In genomic region chr9:120709146-120709655, GRCm38 (mm10) we compare ENCODE assay signal across 11 mouse cellular contexts.
DNase-seq lines count a peak whose midpoint lies in the region; ATAC-seq and TF ChIP-seq lines count a peak whose summit lies in the region.
"Had no signal": no experiment of that assay in that cellular context is flagged by ENCODE, and none has a peak within 500 bp of the region (broad histone marks: within the 10 kb centered on the region; RNA-seq: fewer than 3 reads in every experiment).

No protein-coding gene starts in this region.

- no peaks in the 10 kb centered on the region for H3K9me3 ChIP-seq in heart, embryonic 11.5 days (replicated peaks; ENCODE audit: control insufficient read depth, low read length)
- H3K9me3 ChIP-seq in forebrain, embryonic 10.5 days, result peaks cover 13% of the 10 kb centered on the region; the same call in 1 of the 2 replicates
- H3K9me3 ChIP-seq in limb, embryonic 15.5 days, result no peaks in the 10 kb centered on the region

- no peak for DNase-seq in heart, postnatal 25 days (ENCODE audit: low spot score)
- DNase-seq in forebrain, embryonic 10.5 days (ENCODE audit: extremely low spot score, low spot score), result no peak
- no peak for DNase-seq in cerebellum, adult 11-12 months
- DNase-seq in cerebellum, postnatal 10 days, result no peak
- DNase-seq: adrenal gland, postnatal 14 days; kidney, postnatal 14 days had no signal

- H3K4me3 ChIP-seq in heart, embryonic 11.5 days (ENCODE audit: low read depth, low read length), result no peak overlapping the region
- H3K4me3 ChIP-seq in C2C12 (ENCODE audit: insufficient read depth, poor library complexity, severe bottlenecking), result no peak overlapping the region
- H3K4me3 ChIP-seq in forebrain, embryonic 10.5 days, result peak overlapping the region; percentile 27
- no peak overlapping the region for H3K4me3 ChIP-seq in limb, embryonic 15.5 days

- no peak overlapping the region for H3K27ac ChIP-seq in heart, embryonic 11.5 days (ENCODE audit: low read depth, low read length)
- H3K27ac ChIP-seq in forebrain, embryonic 10.5 days, result peak overlapping the region; percentile 86
- H3K27ac ChIP-seq in limb, embryonic 15.5 days, result 0 out of 2 replicates have a peak overlapping the region, but pooled peaks have one; percentile 35
- H3K27ac ChIP-seq: liver, embryonic 14.5 days had no signal

- peak overlapping the region; percentile 37 for H3K4me2 ChIP-seq in heart, embryonic 11.5 days
- H3K4me2 ChIP-seq in limb, embryonic 15.5 days, result peak overlapping the region; percentile 23; the same call in 1 of the 2 replicates

- no peak overlapping the region for H3ac ChIP-seq in C2C12 (ENCODE audit: control insufficient read depth, insufficient read length, low read depth)

- no peak for ATAC-seq in heart, embryonic 11.5 days (replicated peaks; ENCODE audit: insufficient number of reproducible peaks, low FRiP score, low TSS enrichment)
- ATAC-seq in limb, embryonic 15.5 days (ENCODE audit: insufficient number of reproducible peaks, low FRiP score, low TSS enrichment, low read depth), result no peak
- ATAC-seq in megakaryocyte-erythroid progenitor cell, adult 5-6 weeks (replicated peaks; ENCODE audit: low FRiP score, low TSS enrichment, poor library complexity, severe bottlenecking), result no peak

- H3K9ac ChIP-seq in heart, embryonic 11.5 days (ENCODE audit: low read depth, low read length), result peak overlapping the region; percentile 6
- H3K9ac ChIP-seq in limb, embryonic 15.5 days, result no peak overlapping the region
- H3K9ac ChIP-seq: liver, embryonic 14.5 days had no signal

- no peaks in the 10 kb centered on the region for H3K36me3 ChIP-seq in heart, embryonic 11.5 days (ENCODE audit: control insufficient read depth, insufficient read depth, low read length)
- H3K36me3 ChIP-seq in C2C12 (ENCODE audit: control insufficient read depth, insufficient read depth), result no peaks in the 10 kb centered on the region
- H3K36me3 ChIP-seq in forebrain, embryonic 10.5 days (replicated peaks), result no peaks in the 10 kb centered on the region
- no peaks in the 10 kb centered on the region for H3K36me3 ChIP-seq in limb, embryonic 15.5 days

- no peaks in the 10 kb centered on the region for H3K27me3 ChIP-seq in heart, embryonic 11.5 days (ENCODE audit: control insufficient read depth, insufficient read depth, low read length)
- no peaks in the 10 kb centered on the region for H3K27me3 ChIP-seq in C2C12 (ENCODE audit: control insufficient read depth, insufficient read depth, insufficient read length)
- H3K27me3 ChIP-seq in forebrain, embryonic 10.5 days (ENCODE audit: poor library complexity, severe bottlenecking), result no peaks in the 10 kb centered on the region
- H3K27me3 ChIP-seq in limb, embryonic 15.5 days, result no peaks in the 10 kb centered on the region

- intact Hi-C loops in heart, postnatal 25 days (cut with DNase I), result no loop called here

- WGBS in heart, embryonic 11.5 days (ENCODE audit: insufficient replicate concordance), result 48% methylated on average over 10 of the region's 10 CpGs
- 65% methylated on average over 10 of the region's 10 CpGs for WGBS in forebrain, embryonic 10.5 days
- 60% methylated on average over 10 of the region's 10 CpGs for WGBS in limb, embryonic 15.5 days

- no peak for TF ChIP-seq CTCF in C2C12 (IDR thresholded peaks at IDR 0.05; ENCODE audit: control insufficient read depth, insufficient read depth, insufficient read length)

- H3K4me1 ChIP-seq in heart, embryonic 11.5 days (ENCODE audit: control insufficient read depth, insufficient read depth, low read length), result no peaks in the 10 kb centered on the region
- H3K4me1 ChIP-seq in forebrain, embryonic 10.5 days, result peaks cover 19% of the 10 kb centered on the region
- peaks cover 19% of the 10 kb centered on the region for H3K4me1 ChIP-seq in limb, embryonic 15.5 days

- no peaks in the 10 kb centered on the region for H3K79me3 ChIP-seq in C2C12 (ENCODE audit: low read depth)

- H3K79me2 ChIP-seq in C2C12 (ENCODE audit: control insufficient read depth, insufficient read depth), result no peaks in the 10 kb centered on the region

TF ChIP-seq in C2C12, 6 proteins besides CTCF, POLR2A, EP300 and RAD21:
- TF ChIP-seq USF1 (IDR thresholded peaks at IDR 0.05; ENCODE audit: low read depth), result peak; percentile 75
- no peak for TF ChIP-seq CEBPB (IDR thresholded peaks at IDR 0.05; ENCODE audit: low read depth)
- no peak for TF ChIP-seq MYOD1 (IDR thresholded peaks at IDR 0.05; ENCODE audit: control insufficient read depth, insufficient read length, low read depth)
TF ChIP-seq in C2C12: peak in this region for 1.
